Mouse (Mus musculus) right cerebral cortex, postnatal 4 days (tissue): Measurements from ENCODE around the gene Spsb4.
"Not testable (repeated sequence)": the region's sequence is repeated elsewhere in the genome, so short reads cannot be mapped to it uniquely, and the experiment has no call there.

Experiments
- DNase-seq: peaks from one replicate; pipeline ENCODE4 v3.0.0-alpha.2; 2022

The Spsb4 gene

DNA sequence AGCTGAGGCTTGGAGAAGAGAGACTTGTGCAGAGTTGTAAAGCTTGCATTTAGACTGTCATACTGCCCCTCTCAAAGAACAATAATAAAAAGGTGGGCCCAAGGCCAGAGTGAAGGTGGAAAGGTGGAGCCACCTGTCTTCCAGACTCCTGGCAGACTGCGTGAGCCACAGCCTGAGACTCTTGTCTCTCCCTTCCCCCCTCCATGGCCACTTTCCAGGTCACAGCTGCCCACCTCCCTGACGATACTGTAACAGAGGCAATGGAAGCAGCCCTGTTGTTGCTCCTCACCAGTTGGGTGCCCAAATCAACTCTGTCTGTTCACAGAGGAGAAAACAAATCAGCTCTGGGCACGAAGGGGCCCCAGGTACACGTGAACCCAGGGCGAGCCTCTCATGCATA, 71.5 kb downstream of the Spsb4 start:
- DNase-seq, result no peak

DNA sequence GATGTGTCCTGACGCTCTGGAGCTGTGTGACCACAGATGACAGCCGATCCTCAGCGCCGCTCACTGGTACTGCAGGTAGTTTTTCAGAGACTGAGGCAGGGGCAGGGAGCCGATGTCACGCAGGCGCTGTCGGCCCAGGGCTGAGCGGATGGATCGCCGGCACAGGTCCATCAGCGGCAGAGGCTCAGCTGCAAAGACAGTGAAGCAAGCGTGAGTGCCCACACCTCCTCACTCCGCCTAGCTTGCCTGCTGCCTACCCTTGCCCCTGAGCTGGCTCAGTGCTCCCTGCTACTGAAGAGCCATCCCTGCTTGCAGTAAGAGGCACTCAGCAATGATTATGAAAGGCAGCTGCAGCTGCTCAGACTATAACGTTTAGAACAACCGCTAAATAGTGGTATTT, 74.1 kb downstream of the Spsb4 start:
- DNase-seq, result no peak

DNA sequence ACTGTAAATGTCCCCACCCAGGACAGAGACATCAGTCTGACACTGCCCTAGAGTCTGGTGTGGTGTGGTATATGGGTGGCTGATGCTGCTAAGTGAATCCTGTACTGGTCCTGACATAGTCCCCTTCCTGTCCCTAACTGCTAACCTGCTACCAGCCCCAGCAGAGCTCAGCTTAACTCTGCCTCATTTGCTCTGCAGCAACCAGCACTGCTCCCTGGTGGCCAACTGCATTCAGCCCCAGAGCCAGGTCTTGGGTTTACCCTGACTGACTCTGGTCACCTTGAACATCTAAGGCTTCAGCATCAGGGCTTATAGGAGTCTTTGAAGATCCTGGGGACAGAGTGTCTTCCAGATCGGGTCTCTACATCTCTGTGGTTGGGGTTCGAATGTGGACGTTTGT, 75.7 kb downstream of the Spsb4 start:
- no peak for DNase-seq

DNA sequence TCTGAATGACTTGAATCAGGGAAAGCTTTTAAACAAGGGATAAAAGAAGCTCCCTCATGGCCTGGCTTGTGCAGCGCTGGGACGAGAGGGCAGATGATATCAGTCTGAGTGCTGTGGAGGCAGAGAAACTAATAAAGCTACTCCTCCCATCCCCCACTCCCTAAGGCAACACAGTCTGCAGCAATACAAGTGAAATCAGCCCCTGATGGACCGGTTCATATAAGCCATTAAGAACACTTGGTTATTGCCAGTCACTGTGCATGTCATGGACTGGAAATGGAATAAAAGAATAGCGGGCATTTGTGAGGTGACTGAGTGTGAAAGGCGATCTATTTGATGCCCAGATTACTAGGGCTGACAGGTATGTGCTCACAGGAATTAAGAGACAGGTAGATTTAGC, 79.8 kb downstream of the Spsb4 start:
- DNase-seq, result no peak

DNA sequence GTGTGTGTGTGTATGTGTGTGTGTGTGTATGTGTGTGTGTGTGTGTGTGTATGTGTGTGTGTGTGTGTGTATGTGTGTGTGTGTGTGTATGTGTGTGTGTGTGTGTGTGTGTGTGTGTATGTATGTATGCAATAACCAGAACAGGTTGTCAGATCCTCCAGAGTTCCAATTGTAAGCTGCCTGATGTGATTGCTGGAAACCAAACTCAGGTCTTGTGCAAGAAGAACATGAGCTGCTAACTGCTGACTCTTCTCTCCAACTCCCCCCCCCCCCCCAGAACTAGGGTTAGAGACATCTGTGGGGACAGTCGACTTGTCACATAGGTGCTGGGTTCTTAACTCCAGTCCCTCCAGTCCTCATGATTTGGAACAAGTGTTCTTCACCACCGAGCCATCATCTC, 82.2 kb downstream of the Spsb4 start:
- DNase-seq, result not testable (repeated sequence)

DNA sequence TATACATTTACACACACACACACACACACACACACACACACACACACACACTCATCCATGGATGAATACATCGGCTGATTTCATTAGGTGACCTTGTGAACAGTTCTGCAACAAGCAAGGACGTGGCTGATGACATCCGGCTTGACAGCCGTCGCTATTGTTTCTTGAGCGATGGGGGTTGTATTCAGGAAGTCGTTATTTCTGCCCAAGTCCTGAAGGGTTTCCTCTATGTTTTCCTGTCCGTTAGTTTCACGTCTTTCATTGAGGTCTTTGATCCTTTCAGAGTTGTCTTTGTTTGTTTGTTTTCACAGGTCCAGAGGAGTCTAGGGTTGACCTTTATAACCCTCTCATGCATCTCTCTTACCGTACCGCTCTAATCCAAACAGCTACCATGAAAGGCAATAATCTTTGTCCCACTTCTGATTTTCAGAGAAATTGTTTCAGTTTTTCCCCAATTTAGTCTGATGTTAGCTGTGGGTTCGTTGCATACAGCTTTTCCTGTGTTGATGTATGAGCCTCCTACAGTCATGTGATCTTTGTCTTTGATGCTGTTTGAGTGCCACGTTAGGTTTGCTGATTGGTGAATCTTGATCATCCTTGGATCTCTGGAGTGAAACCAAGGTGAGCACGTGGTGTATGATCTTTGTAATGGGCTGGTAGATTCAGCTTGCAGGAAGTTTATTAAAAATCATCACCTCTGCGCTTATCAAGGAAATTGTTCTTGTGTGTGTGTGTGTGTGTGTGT, 82.9 kb downstream of the Spsb4 start:
- DNase-seq, result no peak

DNA sequence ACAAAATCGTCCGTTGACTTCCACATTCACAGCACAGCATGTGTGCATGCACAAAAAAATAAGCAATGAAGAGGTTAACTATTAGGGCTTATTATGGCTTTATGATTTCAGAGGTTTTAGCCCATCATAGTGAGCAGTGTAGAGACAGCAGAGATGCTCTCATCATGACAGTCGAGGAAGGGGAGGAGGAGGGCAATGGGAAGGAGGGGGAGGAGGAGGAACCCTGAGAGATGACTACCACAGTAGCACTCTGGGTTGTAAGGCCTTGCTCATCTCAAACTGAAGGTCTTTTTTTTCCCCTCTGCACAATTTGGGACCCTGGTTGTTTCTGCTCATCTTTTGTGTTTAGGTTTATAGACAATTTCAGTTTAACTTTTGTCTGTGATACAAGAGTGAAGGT, 83.8 kb downstream of the Spsb4 start:
- no peak for DNase-seq

DNA sequence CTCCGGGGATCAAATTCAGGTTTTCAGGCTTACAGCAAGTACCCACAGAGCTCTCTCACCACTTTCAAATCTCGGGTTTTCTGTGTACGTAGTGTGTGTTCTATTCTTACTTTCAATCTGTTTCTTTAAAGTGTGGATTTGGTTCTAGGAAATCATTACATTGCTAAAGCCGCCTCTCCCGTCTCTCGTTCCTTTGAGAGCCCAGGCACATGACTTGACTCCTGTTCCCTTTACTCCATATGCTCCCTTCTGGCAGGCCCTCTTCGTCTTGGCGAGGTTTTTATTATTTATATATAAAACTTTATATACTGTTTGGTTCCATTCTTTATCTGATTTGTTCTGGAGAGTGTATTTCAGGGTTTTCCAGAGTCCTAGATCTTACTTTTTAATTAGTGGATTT, 85.9 kb downstream of the Spsb4 start:
- peak; percentile 41 for DNase-seq

DNA sequence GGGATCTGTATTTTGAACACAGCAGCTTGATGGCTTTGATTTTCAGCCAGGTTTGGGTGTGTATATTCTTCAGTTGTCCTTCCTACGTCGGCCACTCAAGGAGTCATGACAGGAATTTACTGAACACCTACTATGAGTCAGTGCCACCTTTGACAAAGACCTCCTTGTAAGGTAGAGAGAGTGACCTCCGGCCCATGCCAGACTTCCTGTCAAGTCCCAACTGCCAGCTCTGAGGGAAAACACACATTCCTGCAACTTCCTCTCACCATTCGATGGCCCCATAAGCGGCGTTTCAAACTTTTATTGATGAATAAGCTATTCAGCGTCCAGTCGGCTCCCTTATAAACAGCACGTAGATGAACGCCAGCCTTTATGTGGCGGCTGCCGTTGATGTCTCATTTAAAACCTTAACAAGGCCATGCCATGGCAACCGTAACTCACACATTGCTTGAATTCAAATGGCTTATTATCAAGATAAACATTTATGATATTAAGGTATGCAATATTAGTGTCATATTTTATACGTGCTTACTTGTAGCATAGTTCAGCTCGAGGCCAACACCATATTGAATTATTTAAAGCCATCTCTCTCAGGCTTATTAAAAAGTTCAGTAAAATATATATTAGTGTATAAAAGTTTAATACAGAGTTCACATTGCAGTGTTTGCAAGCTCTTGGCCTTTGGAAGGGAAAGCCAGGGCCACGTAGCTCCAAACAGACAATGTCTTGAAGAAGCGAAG, 94.9 kb downstream of the Spsb4 start:
- DNase-seq, result no peak

DNA sequence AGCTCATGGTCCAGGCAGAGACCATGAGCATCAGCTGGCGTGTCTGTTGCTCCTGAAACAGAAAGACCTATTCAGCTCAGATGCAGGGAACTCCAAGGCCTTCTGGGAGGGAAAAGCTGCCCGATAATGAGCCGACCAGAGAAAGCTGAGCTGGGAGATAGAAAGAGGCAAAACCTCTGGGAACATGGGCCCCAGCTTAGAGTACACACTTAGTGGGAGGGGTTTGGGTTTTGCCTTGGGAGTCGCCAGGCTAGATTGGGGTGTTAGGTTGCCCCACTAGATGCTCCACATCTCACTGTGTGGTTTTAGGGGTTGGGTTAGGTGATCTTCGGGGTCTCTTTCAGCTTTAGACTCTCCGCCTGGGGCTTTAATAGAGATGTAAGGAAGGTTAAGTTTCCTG, 95.5 kb downstream of the Spsb4 start:
- no peak for DNase-seq

DNA sequence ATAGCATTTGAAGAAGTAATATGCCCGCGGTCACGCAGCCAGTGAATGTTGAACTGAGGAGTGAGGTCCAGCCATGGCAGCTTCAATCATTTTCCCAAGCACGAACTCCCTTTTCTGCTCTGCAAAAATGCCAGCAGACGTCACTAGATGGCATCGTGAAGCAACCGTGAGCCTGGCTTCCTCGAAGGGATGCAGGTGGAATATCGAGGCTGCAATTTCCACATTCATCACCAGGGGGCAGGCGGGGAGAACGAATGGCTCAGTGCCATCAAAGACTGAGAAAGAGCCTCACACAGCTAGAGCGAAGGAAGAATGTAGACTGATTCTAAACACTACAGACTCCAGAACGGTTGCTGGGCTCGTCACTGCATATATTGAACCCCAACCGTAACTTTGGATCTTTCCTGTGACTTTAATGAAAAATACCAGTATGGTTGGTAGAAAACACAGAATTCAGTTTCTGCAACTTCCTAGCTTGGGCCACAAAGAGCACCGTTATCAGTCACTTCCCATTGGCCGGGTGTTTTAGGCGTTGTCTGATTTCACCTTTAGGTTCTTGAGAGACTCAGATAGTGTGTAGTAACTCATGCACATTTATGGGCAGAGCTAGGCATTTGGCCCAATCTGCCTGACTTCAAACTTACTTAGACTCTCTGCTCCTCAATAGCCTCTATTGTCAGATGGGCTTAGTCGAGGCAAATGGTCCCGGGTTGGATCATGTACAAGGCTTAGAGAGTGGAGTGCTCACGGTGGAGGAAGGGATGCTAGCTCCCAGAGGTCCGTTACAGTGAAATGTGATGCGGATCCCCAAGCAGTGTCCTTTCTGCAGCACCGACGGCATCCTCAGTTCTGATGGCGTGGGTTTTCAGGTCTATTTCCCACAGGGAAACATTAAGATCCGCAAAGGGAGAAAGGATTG, 101.8 kb downstream of the Spsb4 start:
- DNase-seq, result peak; percentile 97

DNA sequence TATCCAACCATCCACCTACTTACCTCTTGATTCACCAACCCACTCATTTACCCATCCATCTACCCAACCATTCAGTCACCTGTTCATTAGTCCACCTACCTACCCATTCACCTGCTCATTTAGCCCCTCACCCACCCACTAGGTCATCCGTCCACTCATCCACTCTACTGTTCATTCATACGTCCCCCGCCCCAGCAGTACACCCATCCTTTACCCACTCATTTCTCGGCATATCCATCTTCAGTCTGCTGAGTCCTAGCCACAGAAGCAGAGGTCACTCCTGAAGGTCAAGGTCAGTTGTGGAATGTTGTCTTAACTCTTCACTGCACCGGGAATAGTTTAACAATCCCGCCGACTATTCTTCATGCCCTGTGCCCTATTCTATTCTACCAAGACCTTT, 102.6 kb downstream of the Spsb4 start:
- DNase-seq, result no peak

DNA sequence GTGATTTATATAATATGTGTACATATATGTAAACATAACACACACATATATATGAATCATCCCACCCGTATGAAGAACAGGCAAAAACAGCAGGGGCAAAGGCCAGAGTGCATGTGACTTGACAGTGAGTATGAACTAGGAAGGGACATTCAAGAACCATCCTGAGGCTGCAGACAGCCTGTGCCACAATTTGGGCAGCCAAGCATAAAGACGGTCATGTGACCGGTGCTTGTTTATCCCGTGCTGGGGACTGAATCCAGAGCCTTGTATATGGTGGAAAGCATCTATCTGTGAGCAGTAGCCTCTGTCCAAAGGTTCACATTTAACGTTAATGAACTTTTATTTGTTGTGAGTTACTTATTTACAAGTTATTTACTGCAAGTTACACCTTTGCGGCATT, 103.8 kb downstream of the Spsb4 start:
- no peak for DNase-seq

DNA sequence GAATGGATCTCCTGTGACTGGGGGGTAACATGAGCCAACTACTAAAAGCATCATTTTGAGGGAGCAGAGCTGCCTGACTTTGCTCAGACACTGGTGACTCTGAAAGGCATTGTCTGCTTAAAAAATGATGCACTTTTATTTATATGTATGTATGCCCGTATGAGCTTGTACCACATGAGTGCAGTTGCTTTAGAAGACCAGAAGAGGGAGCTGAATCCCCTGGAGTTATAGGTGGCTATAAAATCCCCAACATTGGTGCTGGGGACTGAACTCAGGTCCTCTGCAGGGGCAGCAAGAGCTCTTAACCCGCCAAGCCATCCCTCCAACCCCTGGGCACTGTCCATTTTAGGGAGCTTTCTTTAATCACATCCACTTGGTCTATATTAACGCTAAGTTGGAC, 104.6 kb downstream of the Spsb4 start:
- no peak for DNase-seq

DNA sequence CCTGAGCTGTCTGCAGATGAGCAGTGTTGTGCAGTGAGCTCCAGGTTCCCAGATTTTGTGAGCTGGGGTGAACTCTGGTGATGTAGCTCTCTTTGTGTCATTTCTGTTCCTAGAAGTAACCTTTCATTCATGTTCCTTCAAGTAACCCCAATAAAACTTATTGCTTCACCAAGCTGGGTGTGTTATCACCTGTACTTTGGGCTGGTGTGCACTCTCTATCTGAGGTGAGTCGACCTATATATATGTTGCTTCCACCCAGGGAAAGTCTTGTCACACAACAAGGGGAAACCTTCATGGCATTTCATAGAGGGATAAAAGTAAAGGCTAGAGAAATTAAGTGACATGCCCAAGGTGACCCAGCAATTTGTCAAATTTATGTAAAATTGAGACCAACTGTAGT, 109.1 kb downstream of the Spsb4 start:
- no peak for DNase-seq

DNA sequence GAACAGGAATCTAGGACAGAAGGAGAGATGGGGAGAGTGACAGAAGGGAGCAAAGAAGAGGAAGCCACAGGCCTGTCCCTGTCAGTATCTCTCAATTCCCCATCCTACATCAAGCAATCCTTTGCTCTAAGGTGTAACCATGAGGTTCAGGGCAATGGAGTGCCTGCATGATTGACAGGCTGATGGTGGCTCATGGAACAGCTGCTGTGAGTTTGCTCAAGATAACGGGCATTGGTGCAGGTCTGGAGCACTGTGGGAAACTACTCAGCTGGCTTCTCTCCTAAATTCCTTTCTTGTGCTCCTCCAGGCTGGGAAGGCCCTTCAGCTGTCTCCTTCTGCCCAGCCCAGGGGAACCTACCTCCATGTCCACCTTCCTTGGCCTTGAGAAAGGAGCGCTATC, 109.9 kb downstream of the Spsb4 start:
- no peak for DNase-seq

DNA sequence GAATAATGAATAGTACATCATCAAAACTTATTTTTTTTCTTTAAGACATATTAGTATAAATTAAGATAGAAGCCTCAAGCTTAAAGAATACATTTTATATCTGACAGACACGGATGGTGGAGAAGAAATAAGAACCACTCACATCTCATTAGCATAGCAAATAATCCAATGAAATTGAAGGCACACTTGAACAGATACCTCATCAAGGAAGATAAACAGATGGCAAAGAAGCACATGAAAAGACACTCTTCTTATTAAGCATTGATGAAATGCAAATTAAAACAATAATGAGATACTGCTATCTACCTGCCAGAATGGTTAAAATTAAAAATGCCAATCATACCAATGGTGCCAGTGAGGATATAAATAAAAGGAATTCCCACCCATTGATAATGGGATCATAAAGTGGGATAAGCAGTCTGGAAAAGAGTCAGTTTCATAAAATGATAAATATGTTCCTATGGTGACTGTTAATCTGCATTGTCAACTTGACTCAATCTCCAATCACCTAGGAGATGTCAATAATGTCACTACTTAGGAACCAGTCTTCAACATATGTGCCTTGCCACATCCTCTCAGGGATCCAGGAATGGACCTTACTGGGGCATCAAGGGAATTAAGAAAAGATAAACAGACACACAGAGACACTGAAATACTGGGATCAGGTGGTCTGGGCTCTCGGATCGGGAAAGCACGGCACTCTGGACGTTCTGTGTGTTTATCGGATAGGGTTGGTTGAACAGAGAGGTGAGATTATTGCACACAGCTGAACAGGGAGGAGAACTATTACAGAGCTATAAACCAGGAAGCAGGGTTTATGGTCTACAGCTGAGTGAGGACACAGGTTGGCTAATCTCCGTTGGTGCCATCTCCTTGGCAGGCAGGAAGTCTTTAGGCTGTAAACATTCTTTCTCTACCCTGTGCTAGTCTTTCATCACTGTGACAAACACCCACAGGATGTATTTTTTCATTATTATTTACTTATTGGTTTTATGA, 114.0 kb downstream of the Spsb4 start:
- no peak for DNase-seq

DNA sequence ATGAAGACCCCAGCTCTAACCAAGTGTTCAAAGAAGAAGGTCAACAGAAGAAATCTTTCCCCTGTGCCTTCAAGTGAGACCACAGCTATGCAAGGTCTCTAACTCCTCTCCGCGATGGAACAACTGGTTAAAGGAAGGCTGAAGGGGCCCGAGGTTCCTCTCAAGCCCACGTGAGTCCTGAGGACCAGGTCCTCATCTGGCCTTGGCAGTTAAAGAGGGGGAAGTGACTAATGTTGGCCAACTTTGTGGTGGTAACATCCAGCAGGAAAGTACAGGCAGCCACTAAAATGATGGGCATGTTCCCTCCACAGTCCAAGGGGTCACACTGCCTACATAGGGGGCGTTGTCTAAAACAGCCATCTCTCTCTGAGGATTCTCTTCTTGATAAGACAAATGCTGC, 118.9 kb downstream of the Spsb4 start:
- no peak for DNase-seq

DNA sequence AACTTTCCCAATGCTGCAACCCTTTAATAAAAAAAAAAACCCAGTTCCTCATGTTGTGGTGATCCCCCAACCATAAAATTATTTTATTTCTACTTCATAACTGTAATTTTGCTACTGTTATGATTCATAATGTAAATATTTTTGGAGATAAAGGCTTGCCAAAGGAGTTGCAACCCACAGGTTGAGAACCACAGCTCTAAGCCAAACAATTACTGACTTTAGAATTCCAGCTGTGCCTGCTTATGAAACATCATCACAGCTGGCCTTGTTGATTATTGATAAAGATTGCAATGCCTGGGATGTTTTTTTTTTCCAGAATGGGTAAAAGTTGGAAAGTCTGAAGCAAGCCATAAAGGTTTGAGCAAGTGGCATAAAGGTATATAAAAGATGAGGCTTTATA, 119.6 kb downstream of the Spsb4 start:
- no peak for DNase-seq

DNA sequence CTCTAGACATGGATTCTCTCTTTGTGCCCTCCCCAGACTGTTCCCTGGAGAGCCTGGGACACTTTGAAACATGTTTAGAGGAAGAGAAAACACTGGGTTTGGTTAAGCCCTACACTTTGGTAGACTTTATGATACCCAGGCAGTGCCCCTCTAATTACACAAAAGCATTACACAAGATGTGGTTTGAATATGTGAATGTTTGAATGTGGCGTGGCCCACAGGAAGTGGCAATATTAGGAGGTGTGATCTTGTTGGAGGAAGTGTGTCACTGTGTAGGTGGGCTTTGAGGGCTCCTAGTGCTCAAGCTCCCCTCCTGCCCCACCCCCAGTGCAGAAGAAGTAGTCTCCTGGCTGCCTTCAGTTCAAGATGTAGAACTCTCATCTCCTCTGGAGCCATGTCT, 122.0 kb downstream of the Spsb4 start:
- no peak for DNase-seq

DNA sequence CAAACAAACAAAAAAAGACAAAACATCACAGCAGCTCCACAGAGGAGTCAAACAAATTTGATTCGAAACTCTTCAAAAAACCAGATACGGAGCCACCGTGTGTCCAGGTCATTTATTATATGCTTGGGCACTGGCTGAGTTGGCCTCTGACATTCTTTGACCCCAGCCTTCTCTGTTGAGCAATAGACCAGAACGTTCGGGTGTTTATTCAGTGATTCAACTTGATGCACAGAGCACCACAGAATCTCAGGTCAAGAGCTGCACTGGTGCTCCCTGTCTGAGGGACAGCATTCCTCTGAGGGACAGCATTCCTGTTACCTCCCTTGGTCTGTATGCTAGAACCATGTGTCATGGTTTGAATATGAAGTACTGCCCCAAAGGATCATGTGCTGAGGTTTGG, 125.1 kb downstream of the Spsb4 start:
- DNase-seq, result no peak
